Mouse (Mus musculus): ENCODE data around the gene Galnt15.

The Galnt15 gene

GRCm38 (mm10) chr14:32028681-32029091 is at the start of gene Galnt15:
Galnt15 (plus strand) TSS chr14:32028989.
- DNase-seq (ENCODE audit: low read depth), result no peak

DNA sequence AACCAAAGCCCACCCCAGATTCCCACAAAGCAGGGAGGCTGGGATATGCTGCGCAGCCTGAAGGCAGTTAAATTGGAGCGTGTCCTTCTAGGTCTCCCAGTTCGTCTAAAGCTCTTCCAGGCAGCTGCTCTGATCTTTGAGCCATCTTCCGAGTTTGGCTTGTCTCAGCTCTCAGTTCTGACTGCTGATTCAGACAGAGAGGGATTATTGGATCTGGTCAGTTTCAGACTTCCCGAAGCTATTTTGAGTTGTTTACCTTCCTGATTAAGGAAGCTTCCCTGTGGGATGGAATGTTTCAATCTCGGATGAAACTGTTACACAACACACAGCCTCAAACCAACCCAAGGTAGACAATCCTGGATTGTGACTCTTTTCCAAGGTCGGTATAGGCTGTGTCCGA is 34.8 kb upstream of the Galnt15 start:
- no peak for DNase-seq (ENCODE audit: low read depth)

GRCm38 (mm10) chr14:32000941-32001340 is 27.8 kb upstream of the Galnt15 start:
- no peak for DNase-seq (ENCODE audit: low read depth)

- DNase-seq (ENCODE audit: low read depth), result no peak
Measured at GRCm38 (mm10) chr14:32002502-32003338, 26.1 kb upstream of the Galnt15 start.

- DNase-seq (ENCODE audit: low read depth), result no peak
Measured at GRCm38 (mm10) chr14:32003904-32004596, 24.7 kb upstream of the Galnt15 start.

DNA sequence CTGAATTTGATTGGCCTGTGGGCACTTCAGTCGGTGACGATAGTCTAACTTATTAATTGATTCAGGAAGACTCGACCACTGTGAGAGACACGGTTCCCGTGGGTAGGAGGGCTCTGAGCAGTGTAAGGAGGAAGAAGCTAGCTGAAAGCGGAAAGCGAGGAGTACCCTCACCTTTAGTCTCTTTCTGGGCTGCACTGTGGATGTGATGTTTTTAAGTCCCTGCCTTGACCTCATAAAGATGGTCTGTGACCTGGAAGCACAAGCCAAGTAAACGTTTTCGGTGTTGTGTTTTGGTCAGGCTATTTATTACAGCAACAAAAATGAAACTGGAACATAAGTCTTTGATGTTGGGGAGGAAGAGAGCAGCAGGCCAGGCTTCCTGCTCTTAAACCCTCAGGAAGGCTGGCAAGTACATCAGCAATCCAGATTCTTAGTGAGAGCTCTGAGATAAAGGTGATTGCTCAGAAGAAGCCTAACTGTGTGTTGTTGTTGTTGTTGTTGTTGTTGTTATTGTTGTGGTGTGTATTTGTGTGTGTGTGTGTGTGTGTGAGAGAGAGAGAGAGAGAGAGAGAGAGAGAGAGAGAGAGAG is 23.0 kb upstream of the Galnt15 start:
- DNase-seq (ENCODE audit: low read depth), result no peak

DNA sequence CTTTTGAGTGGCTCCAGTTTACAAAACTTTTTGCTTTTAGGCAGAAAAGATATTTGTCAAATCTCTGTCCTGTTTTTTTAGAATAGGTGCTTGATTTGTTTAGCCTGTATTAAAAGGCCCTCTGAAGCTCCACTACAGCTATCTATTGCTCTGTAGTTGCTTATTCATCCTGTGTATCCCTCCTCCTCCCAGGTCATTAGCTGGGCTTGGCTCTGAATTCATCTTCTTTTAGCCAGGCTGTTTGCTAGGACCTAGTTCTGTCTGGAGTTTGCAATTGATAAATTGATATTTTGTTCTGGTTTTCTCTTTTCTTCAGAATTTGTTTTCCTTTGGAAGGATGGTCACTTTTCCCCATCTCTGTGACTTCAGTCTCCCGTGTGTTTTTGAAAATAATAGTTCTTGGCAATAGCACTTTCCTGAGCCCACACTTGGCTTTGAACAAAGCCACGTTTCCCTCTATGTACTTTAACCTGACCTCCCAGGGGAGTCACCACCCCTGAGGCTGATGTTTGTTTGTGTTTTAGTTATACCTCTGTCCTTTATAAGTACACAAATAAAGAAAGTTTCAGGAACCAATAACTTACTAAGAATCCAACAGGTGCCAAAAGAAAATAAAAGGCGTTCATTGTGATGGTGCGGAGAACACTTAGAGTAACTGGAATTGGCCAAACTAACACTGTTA is 21.0 kb upstream of the Galnt15 start:
- DNase-seq (ENCODE audit: low read depth), result no peak

DNA sequence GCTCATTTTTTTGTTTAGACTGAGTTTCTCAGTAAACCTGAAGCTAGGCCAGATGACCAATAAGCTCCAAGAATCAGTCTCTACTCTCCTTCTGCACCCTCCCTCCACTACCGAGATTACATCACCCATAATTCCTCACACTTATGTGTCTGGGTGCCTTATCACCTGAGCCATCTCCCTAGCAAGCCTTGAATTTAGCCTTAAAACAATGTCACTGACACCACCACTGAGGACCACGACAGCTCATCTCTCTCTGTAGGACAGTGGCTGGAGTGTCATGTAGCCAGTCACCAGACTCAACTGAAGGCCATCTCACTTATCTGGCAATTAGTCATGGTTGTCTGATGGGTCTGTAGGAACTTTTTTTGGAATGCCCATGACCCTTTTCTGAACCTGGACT is 19.1 kb upstream of the Galnt15 start:
- DNase-seq (ENCODE audit: low read depth), result no peak

- no peak for DNase-seq (ENCODE audit: low read depth)
Measured at GRCm38 (mm10) chr14:32011547-32012304, 17.1 kb upstream of the Galnt15 start.

DNA sequence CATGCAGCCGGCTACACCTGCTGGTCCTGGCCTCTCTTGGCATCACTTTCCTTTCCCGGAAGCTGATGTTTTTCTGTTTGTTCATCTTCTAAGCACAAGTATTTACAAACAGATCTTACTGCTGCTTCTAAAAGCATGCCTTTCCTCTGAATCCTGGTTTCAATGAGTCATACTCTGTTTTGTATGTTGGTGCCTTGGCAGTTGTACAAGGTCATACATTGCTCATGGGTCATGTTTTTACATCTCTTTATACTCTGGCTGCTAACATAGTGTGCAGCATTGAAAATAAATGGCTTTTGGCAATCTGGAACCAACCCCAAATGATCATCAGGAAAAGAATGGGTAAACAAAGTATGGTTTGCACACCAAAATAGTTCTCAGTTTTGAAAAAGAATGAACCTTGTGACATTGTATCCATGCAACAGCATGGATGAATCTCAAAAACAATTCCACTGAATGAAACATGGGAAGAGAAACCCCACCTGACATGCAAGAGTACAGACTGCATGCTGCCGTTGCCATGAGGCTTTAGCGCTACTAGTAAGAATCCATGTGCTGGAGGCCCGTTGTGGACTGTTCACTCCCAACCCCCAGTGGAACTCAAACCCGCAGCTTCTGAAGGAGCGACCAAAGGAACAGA is 13.5 kb upstream of the Galnt15 start:
- DNase-seq (ENCODE audit: low read depth), result no peak

DNA sequence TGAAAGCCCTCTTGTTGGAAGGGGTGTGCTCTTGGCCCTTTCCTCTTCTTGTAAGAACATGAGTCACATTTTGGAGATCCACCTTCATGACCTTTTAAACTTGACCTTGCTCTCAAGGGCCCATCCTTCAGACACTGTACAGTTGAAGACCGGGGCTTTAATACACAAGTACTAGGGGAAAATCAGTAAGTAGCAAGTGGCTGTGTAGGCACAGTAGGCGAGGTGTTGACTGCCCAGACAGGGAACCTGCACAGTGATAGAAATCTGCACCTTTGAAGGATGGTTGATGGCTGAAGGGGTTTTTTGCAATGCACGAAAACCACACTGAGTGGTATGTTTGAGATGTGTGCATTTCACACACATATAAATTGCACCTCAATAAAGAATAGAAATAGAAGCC is 12.3 kb upstream of the Galnt15 start:
- no peak for DNase-seq (ENCODE audit: low read depth)

DNA sequence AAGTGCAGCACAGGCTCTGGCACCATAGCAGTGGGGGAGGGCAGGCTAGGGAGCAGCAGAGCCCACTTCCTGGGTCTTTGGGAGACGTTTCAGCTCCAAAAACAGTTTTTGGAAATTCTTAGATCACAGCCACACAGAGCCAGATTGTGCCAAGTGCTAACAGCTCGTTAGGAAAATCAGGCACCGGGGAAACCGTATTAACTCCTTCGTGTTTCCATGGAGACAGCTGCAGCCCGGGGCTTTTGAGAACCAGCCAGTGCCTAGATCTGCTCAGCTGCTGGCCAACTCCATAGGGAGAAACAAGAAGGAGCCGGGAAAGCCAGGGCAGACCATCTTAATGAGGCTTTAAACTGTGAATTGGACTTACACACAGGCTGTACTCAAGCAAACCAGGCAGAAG is 11.9 kb upstream of the Galnt15 start:
- no peak for DNase-seq (ENCODE audit: low read depth)

DNA sequence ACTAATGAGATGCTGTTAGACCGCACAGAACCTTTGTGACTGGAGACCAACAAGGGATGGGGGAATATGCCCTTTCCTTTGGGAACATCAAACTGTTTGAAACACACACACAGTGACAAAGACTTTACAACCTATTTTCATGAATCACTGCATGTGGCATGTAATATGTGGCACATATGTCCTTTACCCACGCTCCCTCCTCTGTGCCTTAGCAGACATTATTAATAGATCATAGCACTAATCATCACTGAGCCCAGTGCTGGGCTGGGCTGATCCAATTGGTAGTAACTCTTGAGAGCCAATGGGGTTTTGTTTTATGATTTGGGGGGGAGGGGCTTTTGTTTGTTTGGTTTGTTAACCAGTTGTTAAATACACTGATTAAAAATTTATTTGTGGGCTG is 11.3 kb upstream of the Galnt15 start:
- no peak for DNase-seq (ENCODE audit: low read depth)

DNA sequence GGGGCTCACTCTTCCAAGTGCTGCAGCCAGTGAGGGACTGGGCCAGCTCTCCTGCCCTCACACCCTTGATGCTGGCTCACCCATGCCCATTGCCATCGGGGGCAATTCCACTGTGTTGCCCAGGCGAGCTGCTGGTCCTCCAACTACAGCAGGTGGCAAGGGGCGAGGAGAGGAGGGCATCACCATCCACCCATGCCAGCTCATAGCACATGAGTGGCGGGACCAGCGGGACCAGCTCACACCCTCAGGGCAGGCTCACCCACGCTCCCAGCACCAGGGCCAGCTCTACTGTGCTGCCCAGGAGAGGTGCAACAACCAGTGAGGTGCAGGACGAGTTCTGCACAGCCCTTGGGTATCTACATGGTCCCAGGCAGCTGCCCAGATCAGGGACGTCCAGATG is 9.7 kb upstream of the Galnt15 start:
- no peak for DNase-seq (ENCODE audit: low read depth)

- no peak for DNase-seq (ENCODE audit: low read depth)
Measured at GRCm38 (mm10) chr14:32021967-32022366, 6.8 kb upstream of the Galnt15 start.

DNA sequence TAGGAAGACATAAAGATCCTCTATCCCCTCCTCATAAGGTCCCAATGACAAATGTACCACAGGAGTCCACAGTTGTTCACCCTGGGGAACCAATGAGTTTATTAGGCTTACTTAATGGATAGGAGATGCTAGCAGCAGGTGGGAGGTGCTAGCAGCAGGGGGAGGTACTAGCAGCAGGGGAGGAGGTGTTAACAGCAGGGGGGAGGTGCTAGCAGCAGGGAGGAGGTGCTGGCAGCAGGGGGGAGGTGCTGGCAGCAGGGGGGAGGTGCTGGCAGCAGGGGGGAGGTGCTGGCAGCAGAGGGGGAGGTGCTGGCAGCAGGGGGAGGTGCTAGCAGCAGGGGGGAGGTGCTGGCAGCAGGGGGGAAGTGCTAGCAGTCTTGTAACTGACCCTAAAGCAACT is 6.3 kb upstream of the Galnt15 start:
- peak; percentile 49 for DNase-seq (ENCODE audit: low read depth)

GRCm38 (mm10) chr14:32023891-32024290 is 4.9 kb upstream of the Galnt15 start:
- no peak for DNase-seq (ENCODE audit: low read depth)

GRCm38 (mm10) chr14:32027218-32027617 is 1.6 kb upstream of the Galnt15 start:
- no peak for DNase-seq (ENCODE audit: low read depth)

DNA sequence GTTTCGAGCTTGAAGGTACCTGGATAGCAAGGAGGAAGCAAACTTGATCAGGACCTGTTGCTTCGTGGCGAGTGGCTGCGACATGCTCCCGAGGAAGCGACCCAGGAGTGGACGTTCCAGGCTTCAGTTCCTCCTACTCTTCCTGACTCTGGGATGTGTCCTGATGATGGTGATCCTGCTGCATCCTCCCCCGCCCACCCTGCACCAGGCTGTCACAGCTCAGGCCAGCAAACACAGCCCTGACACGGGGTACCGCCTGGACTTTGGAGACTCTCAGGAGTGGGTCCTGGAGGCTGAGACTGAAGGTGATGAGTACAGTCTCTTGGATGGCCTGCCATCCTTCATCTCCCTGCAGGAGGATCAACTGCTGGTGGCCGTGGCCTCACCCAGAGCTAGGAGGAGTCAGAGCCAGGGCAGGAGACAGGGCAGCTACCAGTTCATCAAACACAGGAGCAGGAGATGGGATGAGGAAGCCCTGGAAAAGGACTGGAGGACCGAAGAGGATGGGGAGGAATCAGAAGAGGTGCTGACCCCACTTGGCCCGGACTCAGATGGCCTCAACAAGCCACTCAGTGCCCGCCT is 713 bp downstream of the Galnt15 start:
- no peak for DNase-seq (ENCODE audit: low read depth)

DNA sequence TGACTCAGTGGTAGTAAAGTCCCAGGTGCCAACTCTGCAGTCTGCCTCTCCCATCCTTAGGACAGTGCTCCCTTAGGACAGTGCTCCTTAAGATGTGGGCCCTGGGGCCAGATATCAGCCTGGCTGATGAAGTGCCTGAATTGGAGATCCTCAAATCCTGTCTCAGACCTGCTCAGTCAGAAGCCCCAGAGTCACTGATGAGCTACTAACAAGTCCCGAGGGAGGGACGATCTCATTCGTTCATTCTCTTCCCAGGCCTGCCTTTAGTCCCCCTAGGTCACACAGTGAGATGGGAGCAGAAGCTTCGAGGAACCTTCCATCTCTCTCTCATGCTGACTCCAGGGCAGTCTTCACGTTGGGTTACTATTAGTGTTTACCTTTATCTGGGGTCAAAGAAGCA is 1.3 kb downstream of the Galnt15 start:
- DNase-seq (ENCODE audit: low read depth), result no peak

DNA sequence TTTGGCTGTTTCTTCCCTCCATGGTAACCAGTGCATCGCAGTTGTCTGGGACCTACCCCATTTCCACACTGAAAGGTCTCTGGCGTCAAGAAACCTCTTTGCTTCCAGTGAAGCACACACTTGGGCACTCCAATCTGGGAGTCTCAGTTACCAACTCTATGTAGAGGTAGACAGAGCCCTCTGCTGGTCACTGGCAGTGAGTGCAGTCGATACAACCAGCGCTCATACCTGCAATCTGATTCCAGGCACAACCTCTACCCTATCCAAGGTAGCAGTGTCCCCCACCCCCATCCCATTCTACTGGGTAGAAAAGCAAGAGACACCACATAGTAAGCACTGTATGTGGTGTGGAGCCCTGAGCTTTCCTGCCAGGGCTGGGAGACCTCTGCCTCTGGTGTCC is 3.7 kb downstream of the Galnt15 start:
- peak; percentile 43 for DNase-seq (ENCODE audit: low read depth)

Measured in c-Kit-positive CD71-positive TER-119-negative erythroid progenitor cells, embryonic 14.5 days (primary cell).